Mouse (Mus musculus) skeletal muscle tissue, adult 2 months (tissue): ENCODE results near the gene Agr3.

ENCODE experiments used
- DNase-seq: peaks from one replicate; pipeline ENCODE4 v3.0.0-alpha.2; 2012; ENCODE audit warnings: low read depth, low spot score

Agr3 gene

DNA sequence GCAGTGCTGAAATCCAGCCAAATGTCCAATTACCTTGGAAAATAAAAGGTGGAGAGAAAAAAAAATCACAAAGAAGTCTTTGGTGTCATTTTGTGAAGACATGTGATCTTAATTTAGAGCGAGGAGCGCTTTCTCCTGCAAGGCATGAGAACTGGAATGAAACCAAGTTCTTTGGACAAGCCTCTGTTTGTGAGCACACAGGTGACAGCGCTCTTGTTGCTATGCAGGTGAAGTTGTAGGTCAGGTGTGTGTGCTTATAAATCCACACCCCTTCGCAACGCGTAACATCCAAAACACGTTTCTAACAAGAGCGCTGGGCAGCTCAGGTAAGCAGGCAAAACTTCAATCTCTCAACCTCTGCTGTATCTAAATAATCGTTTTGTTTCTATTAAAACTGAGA is at the start of gene Agr3:
TSS of gene Agr3 (plus strand) at position 219 of the 400 bp plus-strand sequence.
- no peak for DNase-seq

DNA sequence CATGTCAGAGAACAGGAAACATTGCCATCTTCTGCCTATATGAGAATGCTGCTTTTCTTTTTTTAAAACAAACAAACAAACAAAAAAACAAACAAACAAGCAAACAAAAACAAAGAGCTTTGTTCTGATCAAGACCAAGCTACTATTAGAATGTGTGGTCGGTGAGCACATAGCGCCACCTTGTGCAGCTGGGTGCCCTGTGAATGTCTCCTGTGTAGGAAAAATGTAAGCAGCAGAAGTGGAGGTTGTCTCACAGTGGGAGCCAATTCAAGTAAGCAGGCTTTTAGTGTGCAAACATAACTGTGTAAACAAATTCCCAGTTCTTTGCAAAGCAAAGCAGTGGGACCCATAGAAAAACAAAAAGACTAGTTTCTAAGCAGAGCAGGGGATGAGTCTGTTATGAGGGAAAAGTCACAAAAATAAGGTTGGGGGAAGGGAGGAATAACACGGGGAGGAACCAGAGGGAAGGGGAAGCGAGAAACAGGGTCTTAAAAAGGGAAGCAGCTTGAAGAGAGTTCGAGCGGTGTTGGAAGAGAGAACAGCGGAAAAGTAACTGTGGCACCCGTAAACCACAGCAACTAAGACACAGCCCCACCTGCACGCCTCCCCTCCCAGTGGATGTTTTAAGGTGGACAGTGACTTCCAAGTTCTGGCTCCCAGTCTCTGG is 40.4 kb upstream of the Agr3 start:
- DNase-seq, result no peak

DNA sequence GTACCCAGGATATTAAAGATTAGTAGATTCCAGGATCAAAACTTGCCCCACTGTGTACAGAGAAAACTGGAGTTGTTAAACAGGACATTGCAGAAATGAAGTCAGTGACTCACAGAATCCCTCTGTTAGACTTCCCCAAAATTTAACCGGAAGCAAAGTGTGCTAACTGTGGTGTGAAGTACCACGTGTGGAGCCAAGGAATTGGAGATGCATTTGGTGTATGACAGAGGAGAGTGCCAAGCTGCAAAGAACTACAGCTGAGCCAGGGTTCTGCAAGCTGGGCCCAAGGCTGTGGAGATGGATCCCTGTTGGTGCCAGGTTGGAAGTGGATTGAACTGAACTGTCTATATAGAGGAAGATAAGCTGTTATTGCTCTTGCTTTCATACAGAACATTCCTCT is 36.0 kb upstream of the Agr3 start:
- no peak for DNase-seq

DNA sequence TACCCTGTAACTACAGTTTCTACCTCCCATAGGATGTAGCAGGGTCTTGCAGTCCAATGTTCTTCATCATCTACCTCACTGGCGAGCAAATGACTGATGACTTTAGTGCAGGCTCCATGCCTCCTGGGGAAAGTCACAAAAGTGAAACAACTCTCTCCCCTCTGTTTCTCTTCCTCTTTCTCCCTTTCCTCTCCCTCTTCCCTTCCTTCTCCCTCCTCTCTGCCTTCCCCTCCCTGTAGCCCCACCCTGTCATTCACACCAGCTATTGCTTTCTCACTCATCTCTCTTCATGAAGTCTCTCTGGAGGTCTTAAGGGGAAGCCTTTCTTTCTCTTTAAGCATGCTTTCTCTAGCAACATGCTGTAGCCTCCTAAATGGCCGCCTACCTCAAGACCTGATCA is 34.7 kb upstream of the Agr3 start:
- DNase-seq, result no peak

DNA sequence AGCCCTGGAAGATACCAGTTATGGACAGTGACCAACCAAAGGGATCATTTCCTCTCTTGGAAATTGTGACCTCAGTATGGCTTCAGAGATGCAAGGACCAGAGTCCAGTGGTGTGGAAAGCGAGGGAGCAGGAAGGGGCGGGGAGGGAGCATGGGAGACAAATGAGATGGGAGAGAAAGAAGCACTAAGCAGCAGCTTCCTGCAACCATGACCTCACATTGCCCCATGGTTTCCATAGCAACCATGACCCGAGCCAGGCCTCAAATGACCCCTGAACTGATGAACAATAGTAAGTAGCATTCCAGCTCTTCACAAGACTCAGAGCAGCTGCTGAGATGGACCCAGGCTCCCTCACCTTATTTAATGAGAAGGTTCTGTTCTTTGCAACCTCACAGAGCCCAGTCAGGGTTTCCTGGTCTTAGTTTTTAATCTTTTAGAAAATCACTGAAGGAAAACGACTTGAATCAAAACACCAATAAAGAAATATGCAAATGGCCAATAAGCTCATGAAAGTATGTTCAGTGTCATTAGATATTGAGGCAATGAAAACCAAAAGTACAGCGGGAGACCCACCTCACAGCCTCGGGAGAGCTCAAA is 31.0 kb upstream of the Agr3 start:
- no peak for DNase-seq

DNA sequence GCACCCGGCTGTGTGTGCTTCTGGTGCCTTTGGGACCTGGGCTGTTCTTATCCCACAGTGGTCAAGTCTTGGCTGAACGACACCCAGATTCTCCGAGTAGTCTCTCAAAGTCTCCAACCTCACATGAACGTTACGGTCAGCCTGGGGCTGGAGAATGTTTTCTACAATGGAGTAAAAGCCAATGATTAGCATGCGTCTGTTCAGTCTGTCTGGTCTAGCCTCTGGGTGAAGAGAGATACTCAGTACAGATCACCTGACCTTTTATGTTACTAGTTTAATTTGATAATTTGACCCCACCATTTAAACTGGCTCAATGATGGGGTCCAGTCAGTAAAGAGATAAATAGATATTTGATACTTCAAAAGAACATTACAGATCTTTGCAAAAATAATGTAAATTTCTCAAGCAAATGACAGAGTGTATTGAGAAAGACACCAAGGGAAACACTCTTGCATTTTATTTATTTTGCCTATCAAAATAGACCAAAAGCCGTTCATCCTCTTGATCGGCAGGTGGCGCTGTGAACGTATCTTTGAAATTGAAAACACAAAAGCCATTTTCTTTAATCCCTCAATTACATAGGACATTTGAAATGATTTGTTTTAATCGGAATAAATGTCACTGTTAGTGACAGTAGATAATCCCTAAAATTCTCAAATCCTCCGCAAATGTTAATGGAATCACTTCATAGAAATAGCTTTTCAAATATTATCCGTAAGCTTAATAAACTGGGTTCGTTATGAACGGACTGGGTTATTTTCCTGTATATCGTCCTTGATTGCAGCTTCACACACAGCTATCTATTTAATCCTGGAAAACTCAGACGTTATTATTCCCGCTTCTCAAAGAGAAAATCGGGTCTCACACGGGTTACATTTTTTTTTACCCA is 29.3 kb upstream of the Agr3 start:
- peak; percentile 29 for DNase-seq

DNA sequence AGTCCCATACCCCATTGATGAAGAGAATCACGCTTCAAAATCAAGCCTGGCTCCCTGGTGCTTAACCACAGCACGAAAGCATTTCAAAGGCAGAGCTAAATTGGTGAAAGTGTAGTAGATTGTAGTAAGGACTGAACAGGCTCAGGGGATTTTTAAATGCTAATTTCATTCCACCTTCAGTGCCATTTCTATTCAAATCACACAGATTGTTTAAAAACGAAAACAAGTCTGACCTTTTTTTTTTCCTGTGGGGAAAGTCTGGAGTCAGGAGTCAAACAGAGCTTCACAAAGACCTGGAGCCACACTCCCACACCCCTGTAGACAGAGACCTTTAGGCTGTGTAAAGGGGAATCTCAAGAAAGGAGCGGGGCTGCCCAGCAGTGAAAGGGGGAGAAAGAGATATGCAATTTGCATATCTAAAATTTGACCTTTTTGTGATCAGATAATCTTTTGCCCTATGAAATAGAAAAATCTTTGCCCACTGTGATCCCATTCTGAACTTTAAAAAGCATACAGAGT is 28.6 kb upstream of the Agr3 start:
- DNase-seq, result no peak

DNA sequence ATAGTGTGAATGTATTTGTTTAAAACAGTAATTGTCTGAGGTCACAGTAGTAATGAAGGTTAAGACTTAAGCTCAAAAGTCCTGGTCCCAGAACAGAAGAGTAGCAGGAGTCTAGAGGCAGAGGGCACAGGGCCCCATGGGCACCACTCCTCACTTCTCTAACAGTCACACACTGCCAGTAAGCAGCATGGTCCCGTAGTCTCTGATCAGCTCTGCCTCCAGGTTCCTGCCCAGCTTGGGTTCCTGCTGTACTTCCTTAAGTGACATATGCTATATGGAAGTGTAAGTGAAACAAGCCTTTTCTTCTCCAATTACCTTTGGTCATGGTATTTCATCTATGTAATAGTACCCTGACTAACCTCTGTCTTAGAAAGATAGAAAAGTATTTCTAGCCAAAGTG is 14.8 kb upstream of the Agr3 start:
- DNase-seq, result no peak

DNA sequence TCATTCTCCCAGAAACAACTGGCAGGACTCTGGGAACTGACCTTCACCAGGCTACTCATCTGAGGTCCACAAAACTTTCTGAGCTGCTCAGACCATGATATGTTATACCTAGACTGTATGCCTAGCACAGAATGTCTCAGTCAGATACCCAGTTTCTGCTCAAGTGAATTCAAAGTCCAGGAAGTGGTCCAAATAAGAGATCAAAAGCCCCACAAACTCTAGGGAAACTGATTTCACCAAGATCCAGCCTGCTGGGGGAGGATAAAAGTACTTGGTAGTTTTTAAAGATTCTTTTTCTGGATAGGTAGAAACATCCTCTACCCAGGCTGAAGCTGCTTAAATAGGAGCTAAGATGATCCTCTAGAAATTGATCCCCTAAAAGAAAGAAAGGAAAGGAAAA is 9.6 kb upstream of the Agr3 start:
- DNase-seq, result no peak

DNA sequence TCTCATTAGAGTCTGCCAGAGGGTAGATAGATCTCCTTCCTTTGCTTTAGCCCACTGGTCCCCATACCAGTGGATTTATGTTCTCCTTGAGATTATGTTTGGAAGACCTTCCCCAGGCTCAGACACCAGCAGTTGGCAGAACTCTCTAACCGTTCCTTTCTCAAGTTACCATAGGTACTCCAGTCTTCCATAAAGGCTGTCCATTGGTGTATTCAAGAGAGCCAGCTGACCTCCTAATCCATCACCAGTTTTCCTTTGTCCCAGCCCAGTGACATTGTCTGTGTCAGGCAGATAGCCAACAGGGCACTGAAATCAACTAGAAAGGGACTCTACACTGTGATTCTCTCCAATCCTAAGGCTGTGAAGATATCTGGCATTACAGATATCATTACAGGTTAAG is 9.0 kb upstream of the Agr3 start:
- DNase-seq, result no peak

DNA sequence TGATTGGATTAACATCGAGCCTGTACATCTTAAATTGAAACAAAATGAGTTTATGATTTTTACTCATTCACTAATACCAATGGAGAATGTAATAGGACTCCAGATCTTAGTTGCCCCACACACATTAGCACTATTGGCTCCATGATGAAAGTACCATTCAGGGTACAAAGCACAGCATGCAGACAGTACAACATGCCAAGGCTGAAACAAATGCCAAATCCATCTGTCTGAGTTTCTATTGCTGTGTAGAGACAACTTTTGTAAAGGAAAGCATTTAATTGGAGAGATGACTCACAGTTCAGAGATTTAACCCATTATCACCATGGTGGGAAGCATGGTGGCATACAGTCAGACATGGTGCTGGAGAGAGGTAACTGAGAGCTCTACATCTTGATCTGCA is 7.4 kb upstream of the Agr3 start:
- DNase-seq, result no peak

DNA sequence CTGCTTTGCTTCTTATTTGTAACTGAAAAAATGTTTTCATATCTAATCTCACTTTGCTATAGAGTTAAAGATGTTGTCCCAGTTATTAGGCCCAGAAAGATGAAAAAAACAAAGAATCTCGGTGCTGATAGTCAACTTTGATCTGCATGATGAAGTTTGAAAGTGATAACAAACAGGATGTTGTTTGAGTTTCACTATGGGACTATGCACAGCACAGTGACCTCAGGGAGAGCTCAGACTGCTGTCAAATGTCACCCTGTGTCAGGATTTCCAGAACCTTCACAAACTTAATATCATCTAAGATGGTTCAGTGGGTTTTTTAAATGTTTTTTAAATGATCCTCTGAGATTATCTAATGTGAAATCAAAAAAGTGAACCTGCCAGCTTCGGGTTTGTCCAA is 2.4 kb downstream of the Agr3 start:
- no peak for DNase-seq

DNA sequence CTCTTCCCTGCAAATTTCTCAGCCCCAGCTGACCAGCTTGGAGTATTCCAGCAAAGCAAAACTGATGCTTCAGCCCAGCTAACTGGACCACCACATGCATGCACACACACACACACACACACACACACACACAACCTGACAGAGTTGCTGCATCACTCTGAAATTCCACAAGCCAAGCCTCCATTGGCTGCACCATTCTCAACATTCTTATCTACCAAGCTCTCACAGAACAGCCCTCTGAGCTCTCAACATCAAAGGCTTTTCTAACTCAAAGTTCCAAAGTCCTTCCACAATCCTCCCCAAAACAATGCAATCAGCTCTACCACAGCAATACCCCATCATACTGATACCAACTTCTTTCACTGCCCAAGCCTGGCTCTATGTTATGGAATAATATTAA is 7.4 kb downstream of the Agr3 start:
- no peak for DNase-seq

DNA sequence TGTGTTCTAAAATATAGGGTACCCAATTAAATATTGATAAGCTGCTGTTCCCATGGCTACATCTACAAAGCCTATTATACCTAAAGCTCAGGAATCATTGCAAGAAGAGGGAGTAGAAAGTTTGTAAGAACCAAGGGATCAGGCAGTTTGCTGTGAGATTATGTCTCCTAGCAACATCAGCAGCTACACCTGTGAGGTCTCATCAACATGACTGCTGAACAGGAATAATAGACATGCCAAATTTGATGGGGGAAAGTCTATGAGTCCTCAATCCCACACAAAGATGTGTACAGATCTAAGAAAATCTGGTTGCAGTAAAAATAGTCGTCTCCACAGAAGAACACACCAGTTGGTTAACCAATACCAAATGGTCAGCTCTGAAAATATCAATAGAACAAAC is 26.3 kb downstream of the Agr3 start:
- DNase-seq, result no peak

DNA sequence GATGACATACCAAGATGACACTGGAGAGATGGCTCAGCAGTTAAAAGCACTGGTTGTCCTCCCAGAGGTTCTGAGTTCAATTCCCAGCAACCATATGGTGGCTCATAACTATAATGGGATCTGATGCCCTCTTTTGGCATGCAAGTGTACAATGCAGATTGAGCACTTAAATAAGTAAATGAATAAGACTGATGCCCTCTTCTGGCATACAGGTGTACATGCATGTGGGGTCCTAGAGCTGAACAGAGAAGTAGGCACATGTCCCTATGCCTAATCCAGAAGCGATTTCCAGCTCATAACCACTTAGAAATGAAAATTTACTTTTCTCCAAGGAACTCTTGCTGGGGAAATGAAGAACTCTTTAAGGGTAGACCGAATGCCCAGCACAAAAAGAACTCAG is 31.8 kb downstream of the Agr3 start:
- no peak for DNase-seq

DNA sequence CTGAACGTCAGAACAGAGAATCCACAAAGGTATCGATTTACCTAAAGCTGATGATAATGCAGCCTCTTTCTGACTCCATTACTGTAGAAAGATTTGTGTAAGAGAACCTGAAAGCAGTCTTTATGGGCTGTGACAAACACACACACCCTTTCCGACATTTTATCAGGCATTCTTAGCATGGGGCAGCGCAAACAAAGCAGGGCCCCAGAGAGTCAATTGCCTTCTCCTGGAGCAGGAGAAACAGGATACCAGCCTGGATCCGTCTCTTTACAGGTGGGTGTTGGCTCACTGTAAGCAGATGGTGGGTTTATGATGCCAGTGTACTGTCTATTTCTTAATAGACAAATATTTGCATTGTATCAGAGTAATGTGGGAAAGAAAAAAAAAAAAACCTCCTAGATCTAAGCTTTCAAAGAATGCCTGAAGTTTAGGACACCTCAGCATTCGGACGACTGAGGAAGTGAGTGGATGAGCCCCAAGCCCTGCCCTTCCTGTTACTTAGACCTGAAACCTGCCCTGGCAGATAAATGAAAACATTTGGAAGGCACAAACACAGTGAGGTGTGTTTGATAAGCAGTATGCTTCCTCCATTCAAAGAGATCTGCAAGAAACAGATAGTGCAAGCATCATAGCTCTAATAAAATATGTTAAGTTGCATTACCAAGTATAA is 40.8 kb downstream of the Agr3 start:
- no peak for DNase-seq

DNA sequence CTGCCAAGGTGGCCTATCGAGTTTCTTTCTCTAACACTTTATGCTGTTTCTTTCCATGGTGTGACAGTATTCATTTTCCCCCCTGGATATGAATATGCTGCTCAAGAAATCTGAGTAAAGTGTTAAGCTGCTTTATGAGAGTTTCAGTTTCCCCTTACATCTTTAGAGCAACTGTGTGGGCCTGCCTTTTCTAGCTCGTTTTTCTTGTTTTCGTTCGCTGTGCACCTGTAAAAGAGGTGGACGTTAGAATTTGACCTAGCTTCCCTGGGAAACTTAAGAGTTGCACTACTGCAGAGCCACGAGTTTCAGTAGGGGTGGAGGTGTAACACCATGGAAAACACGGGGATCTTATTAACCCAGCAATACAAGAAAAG is 41.3 kb downstream of the Agr3 start:
- DNase-seq, result no peak

DNA sequence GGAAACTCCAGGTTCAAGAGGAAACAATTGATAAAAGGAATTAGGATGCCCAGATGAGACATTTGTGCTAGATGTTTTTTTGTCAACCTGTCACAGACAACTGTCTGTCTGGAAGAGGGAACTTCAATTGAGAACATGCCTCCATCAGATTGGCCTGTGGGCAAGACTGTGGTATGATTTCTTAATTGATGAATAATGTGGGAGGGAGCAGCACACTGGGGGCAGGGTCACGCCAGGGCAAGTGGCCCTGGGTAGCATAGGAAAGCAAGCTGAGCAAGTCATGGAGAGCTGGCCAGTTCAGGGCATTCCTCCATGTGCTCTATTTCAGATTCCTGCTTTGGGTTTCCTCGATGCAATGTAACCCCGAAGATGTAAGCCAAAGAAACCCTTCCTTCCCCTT is 50.5 kb downstream of the Agr3 start:
- DNase-seq, result no peak

DNA sequence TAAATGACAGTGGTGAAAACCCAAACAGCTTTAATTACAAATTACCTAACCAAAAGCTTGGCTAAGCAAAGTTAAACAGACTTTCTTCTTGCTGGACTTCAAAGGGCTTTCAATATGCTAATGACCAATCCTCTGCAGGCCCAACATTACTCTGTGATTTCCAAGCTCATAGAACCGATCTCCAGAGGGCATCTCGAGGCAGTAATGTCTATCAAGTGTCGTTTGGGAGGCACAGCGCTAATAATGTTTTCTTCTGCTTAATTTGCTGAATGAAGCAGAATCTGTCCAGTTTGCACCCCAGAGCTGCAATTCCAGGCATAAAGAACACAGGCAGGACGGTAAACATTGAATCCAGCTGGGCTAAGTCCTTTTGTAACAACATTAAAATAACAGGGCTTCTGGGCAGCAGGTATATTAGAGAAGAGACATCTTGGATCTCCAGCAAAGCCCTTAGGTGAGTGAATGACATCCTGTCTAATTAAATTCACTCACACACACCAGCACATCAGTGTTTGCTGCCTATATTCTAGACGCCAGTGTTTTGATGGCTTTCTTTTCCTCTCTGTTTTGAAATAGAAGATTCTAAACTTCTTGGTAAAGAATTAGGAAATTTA is 52.3 kb downstream of the Agr3 start:
- DNase-seq, result no peak

DNA sequence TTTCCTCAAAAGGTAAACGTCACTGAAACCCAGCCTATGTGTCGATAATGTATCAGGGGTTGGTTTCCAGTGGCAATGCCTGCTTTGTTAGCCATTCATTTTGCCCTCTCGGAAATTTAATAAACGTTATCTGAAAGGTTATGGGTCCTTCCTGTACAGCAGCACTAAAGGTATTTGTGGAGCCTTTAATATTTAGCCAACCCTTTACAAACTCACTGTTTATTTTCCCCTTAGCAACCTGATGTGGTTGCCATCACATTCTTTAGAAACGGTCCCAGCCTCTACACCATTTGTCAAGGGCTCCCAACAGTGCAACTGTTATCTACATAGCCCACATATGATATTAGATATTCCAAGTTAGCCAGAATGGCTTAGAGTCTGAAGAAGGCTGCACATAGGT is 54.2 kb downstream of the Agr3 start:
- no peak for DNase-seq

DNA sequence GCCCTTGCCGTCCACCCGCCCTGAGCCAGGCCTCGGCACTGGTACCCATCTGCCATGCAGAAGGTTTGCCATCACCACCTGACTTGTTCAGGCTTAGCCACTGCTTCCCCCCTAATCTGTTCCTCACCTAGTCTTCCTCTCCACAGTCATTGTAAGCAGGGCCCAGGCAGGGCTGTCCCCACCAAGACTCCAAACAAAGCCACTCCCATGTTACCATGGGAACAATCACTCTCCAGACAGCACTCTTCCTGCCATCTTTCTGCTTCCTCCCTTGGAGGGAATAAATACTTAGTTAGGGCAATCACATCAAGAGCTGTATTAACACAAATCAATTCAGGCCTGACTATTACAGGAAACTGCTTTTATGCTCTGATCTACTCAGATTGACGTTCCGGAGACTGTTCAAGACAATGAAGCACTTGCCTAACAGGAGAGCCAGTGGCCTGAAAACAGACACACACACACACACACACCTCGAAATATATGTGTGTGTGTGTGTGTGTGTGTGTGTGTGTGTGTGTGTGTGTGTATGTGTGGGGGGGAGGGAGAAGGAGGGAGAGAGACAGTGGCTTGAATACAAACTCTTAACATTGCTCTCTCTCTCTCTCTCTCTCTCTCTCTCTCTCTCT is 56.4 kb downstream of the Agr3 start:
- DNase-seq, result no peak
